Mouse (Mus musculus) liver, adult 2 months (tissue): ENCODE results near the gene Dhh. TPM values are rescaled to one million over a fixed set of nuclear protein-coding genes. Genes with fewer than 3 reads are reported as not detected.

Source experiments
- DNase-seq: peaks from one replicate; pipeline ENCODE4 v3.0.0-alpha.2; 2011; ENCODE audit warnings: low read depth, low spot score; ENCODE audit errors: extremely low read depth
- H3K27ac ChIP-seq: fragments of 200-500 bp; replicated peaks from 2 replicates; pipeline ENCODE4 v1.5.1; 2012; ENCODE audit warnings: low read depth, mild to moderate bottlenecking, control low read depth, inconsistent platforms, low read length; ENCODE audit not compliant: insufficient read depth
- H3K27me3 ChIP-seq: fragments of 200-500 bp; 2 replicates; pipeline ENCODE4 v1.6.1; 2012; ENCODE audit warnings: mild to moderate bottlenecking, moderate library complexity, low read length, inconsistent platforms; ENCODE audit not compliant: control insufficient read depth, insufficient read depth
- H3K36me3 ChIP-seq: fragments of 200-500 bp; 2 replicates; pipeline ENCODE4 v1.6.1; 2012; ENCODE audit warnings: low read length, inconsistent platforms; ENCODE audit not compliant: control insufficient read depth, insufficient read depth
- H3K4me1 ChIP-seq: fragments of 200-500 bp; 2 replicates; pipeline ENCODE4 v1.6.1; 2011; ENCODE audit warnings: low read length; ENCODE audit not compliant: control insufficient read depth, insufficient read depth
- H3K4me3 ChIP-seq: fragments of 200-500 bp; 2 replicates; pipeline ENCODE4 v1.5.1; 2011; ENCODE audit warnings: low read depth, mild to moderate bottlenecking, control low read depth, low read length, moderate library complexity; ENCODE audit not compliant: insufficient read depth
- H3K79me2 ChIP-seq: fragments of 200-500 bp; 2 replicates; pipeline ENCODE4 v1.6.1; 2012; ENCODE audit warnings: inconsistent platforms, mild to moderate bottlenecking, low read length, moderate library complexity; ENCODE audit not compliant: control insufficient read depth, insufficient read depth
- H3K9ac ChIP-seq: fragments of 200-500 bp; 2 replicates; pipeline ENCODE4 v1.6.1; 2012; ENCODE audit warnings: low read depth, mild to moderate bottlenecking, control low read depth, inconsistent platforms, low read length
- CTCF ChIP-seq: fragments of 200-500 bp; IDR thresholded peaks from 2 replicates; pipeline ENCODE4 v1.5.1; 2011; ENCODE audit warnings: low read depth, low read length, control low read depth
- POLR2A ChIP-seq: fragments of 200-500 bp; IDR thresholded peaks from 2 replicates; pipeline ENCODE4 v1.6.1; 2011; ENCODE audit warnings: low read length, control low read depth; ENCODE audit not compliant: insufficient read depth; ENCODE audit errors: extremely low read depth
- WGBS: fragments of 180-500 bp; shearing (Covaris S2); methylation state at CpG from one replicate; pipeline ENCODE4 v1.1.7; 2018; 5-methylcytosine and 5-hydroxymethylcytosine counted together
- polyA plus RNA-seq: library from polyadenylated mRNA; depleted of rRNA; stranded (reverse); fragments of >200 nt; gene quantifications from 2 replicates; pipeline ENCODE4 v1.2.3, GENCODE M21; 2012; rRNA removed
- total RNA-seq: library from RNA; depleted of rRNA; stranded (reverse); fragments of >200 nt; gene quantifications from 2 replicates; pipeline ENCODE4 v1.2.3, GENCODE M21; 2014; rRNA removed

Gene Dhh
- total and polyA plus RNA-seq, 2 experiments, result under 0.01 to 0.18 TPM

GRCm38 (mm10) chr15:98846140-98846539, 52.2 kb downstream of the Dhh start:
- Histone ChIP-seq H3K4me3 (no peak overlapping the region), H3K9ac (no peak overlapping the region), H3K4me1 (no peaks in the 10 kb centered on the region), H3K27ac (no peak overlapping the region), H3K36me3 (peaks cover 45% of the 10 kb centered on the region), H3K79me2 (peaks cover 13% of the 10 kb centered on the region), H3K27me3 (no peaks in the 10 kb centered on the region)
- 88% methylated on average over 8 of the region's 8 CpGs for WGBS
- TF ChIP-seq CTCF, result no peak
- TF ChIP-seq POLR2A, result no peak
- DNase-seq, result no peak

GRCm38 (mm10) chr15:98845149-98845548, 53.2 kb downstream of the Dhh start:
- H3K27me3 ChIP-seq, result no peaks in the 10 kb centered on the region
- no peak overlapping the region for H3K27ac ChIP-seq
- peaks cover 43% of the 10 kb centered on the region for H3K36me3 ChIP-seq
- WGBS, result 95% methylated on average over 2 of the region's 2 CpGs
- no peak overlapping the region for H3K4me3 ChIP-seq
- DNase-seq, result no peak
- no peak overlapping the region for H3K9ac ChIP-seq
- no peaks in the 10 kb centered on the region for H3K4me1 ChIP-seq
- TF ChIP-seq POLR2A (no peak), CTCF (no peak)
- H3K79me2 ChIP-seq, result peaks cover 7% of the 10 kb centered on the region; the same call in 1 of the 2 replicates

GRCm38 (mm10) chr15:98843595-98844223, 54.6 kb downstream of the Dhh start:
- Histone ChIP-seq H3K27ac (no peak overlapping the region), H3K9ac (no peak overlapping the region), H3K27me3 (no peaks in the 10 kb centered on the region), H3K4me3 (no peak overlapping the region), H3K36me3 (peaks cover 40% of the 10 kb centered on the region), H3K79me2 (0 out of 2 replicates have a peak, but pooled peaks cover 3% of the 10 kb centered on the region), H3K4me1 (no peaks in the 10 kb centered on the region)
- 94% methylated on average over 11 of the region's 11 CpGs for WGBS
- DNase-seq, result no peak
- TF ChIP-seq POLR2A, result no peak
- no peak for TF ChIP-seq CTCF

Other genes starting within 250 kb of the Dhh start
- gene Ddx23, start 235.6 kb downstream of the Dhh start, total RNA-seq, result 27.6 and 33.9 TPM in 2 replicates
- 15.4 and 18.8 TPM in 2 replicates for gene Ddx23, start 235.6 kb downstream of the Dhh start, polyA plus RNA-seq
- gene Rnd1, start 221.1 kb downstream of the Dhh start, total RNA-seq, result 20.0 and 23.2 TPM in 2 replicates
- 7.4 and 21.3 TPM in 2 replicates for gene Rnd1, start 221.1 kb downstream of the Dhh start, polyA plus RNA-seq
- not detected in 2 replicates for gene Ccdc65, start 190.3 kb downstream of the Dhh start, total RNA-seq
- not detected in 2 replicates for gene Ccdc65, start 190.3 kb downstream of the Dhh start, polyA plus RNA-seq
- 22.4 and 26.6 TPM in 2 replicates for gene Fkbp11, start 170.3 kb downstream of the Dhh start, total RNA-seq
- gene Fkbp11, start 170.3 kb downstream of the Dhh start, polyA plus RNA-seq, result 12.2 and 22.4 TPM in 2 replicates
- gene Arf3, start 135.3 kb downstream of the Dhh start, total RNA-seq, result 10.5 and 14.0 TPM in 2 replicates
- gene Arf3, start 135.3 kb downstream of the Dhh start, polyA plus RNA-seq, result 41.3 and 43.0 TPM in 2 replicates
- 0.47 TPM in 1 of 2 replicates, not detected in the other for gene Wnt10b, start 120.4 kb downstream of the Dhh start, total RNA-seq
- not detected in 2 replicates for gene Wnt10b, start 120.4 kb downstream of the Dhh start, polyA plus RNA-seq
- not detected in 2 replicates for gene Wnt1, start 108.7 kb downstream of the Dhh start, total RNA-seq
- not detected in 2 replicates for gene Wnt1, start 108.7 kb downstream of the Dhh start, polyA plus RNA-seq
- 0.13 TPM in 1 of 2 replicates, not detected in the other for gene Ddn, start 89.0 kb downstream of the Dhh start, total RNA-seq
- not detected in 2 replicates for gene Ddn, start 89.0 kb downstream of the Dhh start, polyA plus RNA-seq
- gene Prkag1, start 67.0 kb downstream of the Dhh start, total RNA-seq, result 40.1 and 41.4 TPM in 2 replicates
- gene Prkag1, start 67.0 kb downstream of the Dhh start, polyA plus RNA-seq, result 35.6 and 37.7 TPM in 2 replicates
- 6.6 and 10.1 TPM in 2 replicates for gene Kmt2d, start 27.3 kb downstream of the Dhh start, total RNA-seq
- 7.1 and 10.3 TPM in 2 replicates for gene Kmt2d, start 27.3 kb downstream of the Dhh start, polyA plus RNA-seq
- gene Rhebl1, start 4.0 kb downstream of the Dhh start, total RNA-seq, result 0.94 and 1.8 TPM in 2 replicates
- 0.35 and 0.37 TPM in 2 replicates for gene Rhebl1, start 4.0 kb downstream of the Dhh start, polyA plus RNA-seq
- gene Lmbr1l, start 19.7 kb upstream of the Dhh start, total RNA-seq, result 24.3 and 28.8 TPM in 2 replicates
- 21.3 and 32.4 TPM in 2 replicates for gene Lmbr1l, start 19.7 kb upstream of the Dhh start, polyA plus RNA-seq
- gene Tuba1b, start 36.0 kb upstream of the Dhh start, total RNA-seq, result 49.9 and 99.4 TPM in 2 replicates
- gene Tuba1b, start 36.0 kb upstream of the Dhh start, polyA plus RNA-seq, result 151 and 183 TPM in 2 replicates
- gene Gm49450, start 55.0 kb upstream of the Dhh start, total RNA-seq, result not detected in 2 replicates
- 2.9 and 3.1 TPM in 2 replicates for gene Gm49450, start 55.0 kb upstream of the Dhh start, polyA plus RNA-seq
- gene Tuba1a, start 55.2 kb upstream of the Dhh start, total RNA-seq, result 8.4 and 12.9 TPM in 2 replicates
- 10.7 and 13.7 TPM in 2 replicates for gene Tuba1a, start 55.2 kb upstream of the Dhh start, polyA plus RNA-seq
- 60.9 and 85.4 TPM in 2 replicates for gene Tuba1c, start 131.4 kb upstream of the Dhh start, total RNA-seq
- 281 and 339 TPM in 2 replicates for gene Tuba1c, start 131.4 kb upstream of the Dhh start, polyA plus RNA-seq
- gene Prph, start 156.6 kb upstream of the Dhh start, total RNA-seq, result 0.07 and 0.09 TPM in 2 replicates
- 0.09 and 0.39 TPM in 2 replicates for gene Prph, start 156.6 kb upstream of the Dhh start, polyA plus RNA-seq
- 0.34 TPM in 1 of 2 replicates, not detected in the other for gene Troap, start 176.0 kb upstream of the Dhh start, total RNA-seq
- gene Troap, start 176.0 kb upstream of the Dhh start, polyA plus RNA-seq, result not detected in 2 replicates
- gene C1ql4, start 189.3 kb upstream of the Dhh start, total RNA-seq, result not detected in 2 replicates
- 0.10 and 0.11 TPM in 2 replicates for gene C1ql4, start 189.3 kb upstream of the Dhh start, polyA plus RNA-seq
- gene Dnajc22, start 194.6 kb upstream of the Dhh start, total RNA-seq, result 146 and 151 TPM in 2 replicates
- gene Dnajc22, start 194.6 kb upstream of the Dhh start, polyA plus RNA-seq, result 119 and 120 TPM in 2 replicates
- gene Spats2, start 227.4 kb upstream of the Dhh start, total RNA-seq, result 2.7 and 3.2 TPM in 2 replicates
- 2.5 and 2.9 TPM in 2 replicates for gene Spats2, start 227.4 kb upstream of the Dhh start, polyA plus RNA-seq